Mouse (Mus musculus) forebrain, postnatal 0 days (tissue): ENCODE data around the gene Stxbp1. TPM values are rescaled to one million over a fixed set of nuclear protein-coding genes. Genes with fewer than 3 reads are reported as not detected.

Source experiments
- ATAC-seq: fragments of 200-750 bp; cut with Nextera tagmentation; 2 replicates; pipeline ENCODE4 v1.8.0; 2017; ENCODE audit warnings: mild to moderate bottlenecking, moderate library complexity
- DNase-seq: peaks from one replicate; pipeline ENCODE4 v3.0.0-alpha.2; 2015
- H3K27ac ChIP-seq: fragments of 300-500 bp; sonication (generic); 2 replicates; pipeline ENCODE4 v1.5.1; 2014; ENCODE audit warnings: low read depth, mild to moderate bottlenecking, antibody characterized with exemption, low read length, moderate library complexity, mixed read lengths
- H3K27me3 ChIP-seq: fragments of 300-500 bp; sonication (generic); 2 replicates; pipeline ENCODE4 v1.6.1; 2014; ENCODE audit warnings: mild to moderate bottlenecking, low read length, mixed read lengths; ENCODE audit not compliant: insufficient read depth
- H3K36me3 ChIP-seq: fragments of 300-500 bp; sonication (generic); 2 replicates; pipeline ENCODE4 v1.6.1; 2014; ENCODE audit warnings: mild to moderate bottlenecking, moderate library complexity; ENCODE audit not compliant: insufficient read depth
- H3K4me1 ChIP-seq: fragments of 300-500 bp; sonication (generic); 2 replicates; pipeline ENCODE4 v1.6.1; 2014; ENCODE audit warnings: antibody characterized with exemption; ENCODE audit not compliant: insufficient read depth
- H3K4me2 ChIP-seq: fragments of 300-500 bp; sonication (generic); 2 replicates; pipeline ENCODE4 v1.6.1; 2014; ENCODE audit warnings: low read depth, mild to moderate bottlenecking, moderate library complexity
- H3K4me3 ChIP-seq: fragments of 300-500 bp; sonication (generic); 2 replicates; pipeline ENCODE4 v1.5.1; 2014; ENCODE audit warnings: low read depth, low read length, mixed read lengths
- H3K9ac ChIP-seq: fragments of 300-500 bp; sonication (generic); 2 replicates; pipeline ENCODE4 v1.6.1; 2014; ENCODE audit warnings: mild to moderate bottlenecking
- H3K9me3 ChIP-seq: fragments of 300-500 bp; sonication (generic); 2 replicates; pipeline ENCODE4 v1.6.1; 2016; ENCODE audit warnings: low read length
- CTCF ChIP-seq: sonication (generic); IDR thresholded peaks from 2 replicates; pipeline ENCODE4 v1.5.1; 2016; ENCODE audit warnings: antibody characterized with exemption, control low read depth, low read depth
- WGBS: fragments of 180-500 bp; shearing (Covaris S2); extraction: QIAGEN DNeasy Blood & Tissue Kit; methylation state at CpG from one replicate; pipeline ENCODE4 v1.1.7; 2014; 5-methylcytosine and 5-hydroxymethylcytosine counted together
- polyA plus RNA-seq: library from polyadenylated mRNA; unstranded; fragments of >200 nt; fragmentation: Nextera tagmentation; extraction: Ambion mirVana; gene quantifications from 2 replicates; pipeline ENCODE4 v1.2.1, GENCODE M21; 2015
- total RNA-seq: library from RNA; depleted of rRNA; stranded (reverse); fragments of >200 nt; gene quantifications from 2 replicates; pipeline ENCODE4 v1.2.3, GENCODE M21; 2014

Stxbp1 gene
- total and polyA plus RNA-seq, 2 experiments from 2014 or later, result 135 to 350 TPM

DNA sequence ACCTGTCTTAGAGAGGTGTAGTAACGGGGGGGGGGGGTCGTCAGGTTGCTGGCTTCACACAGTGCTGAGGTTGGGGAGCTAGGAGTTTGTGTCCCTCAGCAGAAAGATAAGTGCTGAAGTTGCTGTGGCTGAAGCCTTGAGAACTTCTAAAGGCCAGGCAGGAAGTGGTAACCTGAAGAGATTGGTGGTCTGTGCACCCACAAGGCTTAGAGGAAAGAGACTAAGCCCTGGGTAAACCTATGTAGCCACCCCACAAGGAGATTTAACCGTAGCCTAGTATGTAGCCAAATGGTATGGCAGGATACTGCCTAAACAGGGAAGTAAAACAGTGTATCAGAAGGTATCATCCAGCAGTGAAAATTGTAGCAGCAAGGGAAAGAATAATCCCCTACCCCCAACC is 43.2 kb upstream of the Stxbp1 start:
- Histone ChIP-seq H3K36me3 (0 out of 2 replicates have a peak, but pooled peaks cover 2% of the 10 kb centered on the region), H3K4me3 (no peak overlapping the region), H3K27me3 (no peaks in the 10 kb centered on the region), H3K4me1 (0 out of 2 replicates have a peak, but pooled peaks cover 3% of the 10 kb centered on the region), H3K4me2 (no peak overlapping the region), H3K9ac (no peak overlapping the region), H3K9me3 (no peaks in the 10 kb centered on the region), H3K27ac (no peak overlapping the region)
- ATAC-seq (no peak), DNase-seq (no peak)
- 68% methylated on average over 3 of the region's 3 CpGs for WGBS
- no peak for TF ChIP-seq CTCF

GRCm38 (mm10) chr2:32888551-32888950 is 41.5 kb upstream of the Stxbp1 start:
- no peak overlapping the region for H3K4me3 ChIP-seq
- peaks cover 3% of the 10 kb centered on the region; the same call in 1 of the 2 replicates for H3K4me1 ChIP-seq
- no peak overlapping the region for H3K9ac ChIP-seq
- ATAC-seq (no peak), DNase-seq (no peak)
- no peak for TF ChIP-seq CTCF
- no peak overlapping the region for H3K4me2 ChIP-seq
- no peaks in the 10 kb centered on the region for H3K27me3 ChIP-seq
- H3K27ac ChIP-seq, result no peak overlapping the region
- H3K36me3 ChIP-seq, result no peaks in the 10 kb centered on the region
- 41% methylated on average over 3 of the region's 3 CpGs for WGBS
- no peaks in the 10 kb centered on the region for H3K9me3 ChIP-seq

GRCm38 (mm10) chr2:32888029-32888428 is 41.0 kb upstream of the Stxbp1 start:
- H3K27me3 ChIP-seq, result no peaks in the 10 kb centered on the region
- 29% methylated on average over 9 of the region's 9 CpGs for WGBS
- TF ChIP-seq CTCF, result no peak
- no peak overlapping the region for H3K9ac ChIP-seq
- H3K36me3 ChIP-seq, result no peaks in the 10 kb centered on the region
- no peaks in the 10 kb centered on the region for H3K9me3 ChIP-seq
- H3K4me2 ChIP-seq, result no peak overlapping the region
- no peak overlapping the region for H3K27ac ChIP-seq
- H3K4me1 ChIP-seq, result peaks cover 3% of the 10 kb centered on the region; the same call in 1 of the 2 replicates
- H3K4me3 ChIP-seq, result no peak overlapping the region
- ATAC-seq (peak; percentile 18; the same call in 1 of the 2 replicates), DNase-seq (no peak)

DNA sequence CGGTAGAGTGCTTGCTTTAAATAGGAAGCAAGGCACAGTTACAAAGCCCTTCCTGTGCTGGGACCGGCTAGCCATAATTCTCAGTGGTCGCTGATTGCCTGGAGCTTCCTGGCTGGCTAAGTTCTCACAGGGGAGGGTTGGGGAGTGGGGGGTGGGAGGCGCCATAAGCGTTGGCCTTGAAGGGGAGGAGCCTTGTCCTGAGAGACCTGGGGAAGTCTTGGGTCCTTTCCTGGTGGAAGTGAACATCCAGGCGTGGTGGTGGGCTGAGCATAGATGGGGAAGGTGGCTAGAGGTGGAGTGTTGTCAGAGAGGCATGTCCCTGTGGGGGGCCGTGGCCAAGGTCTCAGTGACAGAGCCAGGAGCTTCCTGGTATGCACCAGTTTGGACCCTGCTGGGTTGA is 37.7 kb upstream of the Stxbp1 start:
- H3K36me3 ChIP-seq, result no peaks in the 10 kb centered on the region
- H3K4me2 ChIP-seq, result no peak overlapping the region
- WGBS, result 44% methylated on average over 7 of the region's 7 CpGs
- peaks cover 10% of the 10 kb centered on the region for H3K4me1 ChIP-seq
- no peaks in the 10 kb centered on the region for H3K9me3 ChIP-seq
- H3K4me3 ChIP-seq, result no peak overlapping the region
- no peak overlapping the region for H3K9ac ChIP-seq
- ATAC-seq (no peak), DNase-seq (no peak)
- no peak overlapping the region for H3K27ac ChIP-seq
- no peaks in the 10 kb centered on the region for H3K27me3 ChIP-seq
- no peak for TF ChIP-seq CTCF

GRCm38 (mm10) chr2:32882283-32883043 is 35.4 kb upstream of the Stxbp1 start:
- WGBS, result 60% methylated on average over 14 of the region's 21 CpGs
- Histone ChIP-seq H3K4me2 (no peak overlapping the region), H3K27me3 (no peaks in the 10 kb centered on the region), H3K36me3 (no peaks in the 10 kb centered on the region), H3K4me3 (no peak overlapping the region), H3K4me1 (peaks cover 22% of the 10 kb centered on the region), H3K9ac (no peak overlapping the region), H3K27ac (no peak overlapping the region), H3K9me3 (no peaks in the 10 kb centered on the region)
- peak; percentile 62 for ATAC-seq
- no peak for TF ChIP-seq CTCF
- DNase-seq, result no peak

DNA sequence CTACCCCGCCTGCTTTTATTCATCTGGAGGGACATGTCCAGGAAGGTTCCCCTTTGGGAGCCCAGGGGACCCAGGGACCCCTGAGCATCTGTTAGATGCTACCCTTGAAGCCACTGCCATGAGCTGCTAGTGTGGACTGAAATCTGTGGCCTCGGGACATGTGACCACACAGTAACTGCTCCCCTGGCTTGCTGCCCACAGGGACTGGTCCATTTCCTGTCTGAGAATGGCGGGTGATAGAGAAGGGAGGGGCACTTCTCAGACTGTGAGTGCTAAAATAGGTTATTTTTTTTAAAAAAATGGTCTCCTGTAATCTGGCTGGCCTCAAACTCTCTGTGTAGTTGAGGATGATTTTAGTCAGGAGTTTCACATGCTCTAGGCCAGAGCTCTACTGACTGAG is 34.7 kb upstream of the Stxbp1 start:
- no peaks in the 10 kb centered on the region for H3K27me3 ChIP-seq
- no peak overlapping the region for H3K4me2 ChIP-seq
- no peak overlapping the region for H3K4me3 ChIP-seq
- ATAC-seq, result no peak
- 43% methylated on average over 3 of the region's 3 CpGs for WGBS
- H3K4me1 ChIP-seq, result peaks cover 28% of the 10 kb centered on the region
- no peaks in the 10 kb centered on the region for H3K36me3 ChIP-seq
- DNase-seq, result no peak
- 0 out of 2 replicates have a peak overlapping the region, but pooled peaks have one; percentile 3 for H3K9ac ChIP-seq
- H3K27ac ChIP-seq, result peak overlapping the region; percentile 35; the same call in 1 of the 2 replicates
- TF ChIP-seq CTCF, result no peak
- H3K9me3 ChIP-seq, result no peaks in the 10 kb centered on the region

- 36% methylated on average over 6 of the region's 6 CpGs for WGBS
- no peak for DNase-seq
- Histone ChIP-seq H3K9ac (no peak overlapping the region), H3K4me3 (no peak overlapping the region), H3K4me1 (peaks cover 28% of the 10 kb centered on the region), H3K4me2 (no peak overlapping the region), H3K9me3 (no peaks in the 10 kb centered on the region), H3K27ac (peak overlapping the region; percentile 35; the same call in 1 of the 2 replicates), H3K27me3 (no peaks in the 10 kb centered on the region), H3K36me3 (no peaks in the 10 kb centered on the region)
- no peak for TF ChIP-seq CTCF
- no peak for ATAC-seq
Measured at GRCm38 (mm10) chr2:32881054-32881453, 34.0 kb upstream of the Stxbp1 start.
